Mouse (Mus musculus) liver, embryonic 14.5 days (tissue): ENCODE measurements around the gene Parvg. TPM values are rescaled to one million over a fixed set of nuclear protein-coding genes. Genes with fewer than 3 reads are reported as not detected.
A peak's percentile ranks its signal among the peaks of the same experiment; 100 is the strongest.

Experiments used
- ATAC-seq: fragments of 200-750 bp; cut with Nextera tagmentation; 2 replicates; pipeline ENCODE4 v1.8.0; 2017; ENCODE audit warnings: moderate number of reproducible peaks, mild to moderate bottlenecking, moderate library complexity; ENCODE audit not compliant: insufficient read depth
- DNase-seq, 3 experiments: peaks; one replicate each; pipeline ENCODE4 v3.0.0-alpha.2; 2012 to 2013; ENCODE audit warnings: low read depth in 3 of 3, low spot score in 3 of 3
- H3K27ac ChIP-seq: fragments of 300-500 bp; sonication (generic); 2 replicates; pipeline ENCODE4 v1.5.1; 2014; ENCODE audit warnings: moderate library complexity, mild to moderate bottlenecking, control low read depth, inconsistent platforms
- H3K27me3 ChIP-seq: fragments of 300-500 bp; sonication (generic); 2 replicates; pipeline ENCODE4 v1.6.1; 2014; ENCODE audit warnings: mild to moderate bottlenecking, low read length, moderate library complexity; ENCODE audit not compliant: control insufficient read depth, insufficient read depth
- H3K36me3 ChIP-seq: fragments of 300-500 bp; sonication (generic); replicated peaks from 2 replicates; pipeline ENCODE4 v1.6.1; 2014; ENCODE audit warnings: low read depth; ENCODE audit not compliant: control insufficient read depth, insufficient read depth
- H3K4me1 ChIP-seq, 2 experiments: fragments of 200-500 bp in 1 of 2; fragments of 300-500 bp in 1 of 2; sonication (generic) in 1 of 2; replicated peaks; 2 replicates each; pipeline ENCODE4 v1.6.1; 2012 to 2014; ENCODE audit warnings: antibody characterized with exemption in 1 of 2, inconsistent platforms in 1 of 2, low read length in 1 of 2; ENCODE audit not compliant: control insufficient read depth in 2 of 2, insufficient read depth in 2 of 2
- H3K4me2 ChIP-seq: fragments of 300-500 bp; sonication (generic); 2 replicates; pipeline ENCODE4 v1.6.1; 2014; ENCODE audit warnings: low read depth, mild to moderate bottlenecking, control low read depth, moderate library complexity
- H3K4me3 ChIP-seq, 2 experiments: fragments of 200-500 bp in 1 of 2; fragments of 300-500 bp in 1 of 2; sonication (generic) in 1 of 2; 2 replicates each; pipeline ENCODE4 v1.5.1; 2012 to 2014; ENCODE audit warnings: low read depth in 2 of 2, low read length in 2 of 2, mild to moderate bottlenecking in 2 of 2, control low read depth in 1 of 2, inconsistent platforms in 1 of 2, moderate library complexity in 1 of 2; ENCODE audit not compliant: insufficient read depth in 1 of 2
- H3K9ac ChIP-seq: fragments of 300-500 bp; sonication (generic); replicated peaks from 2 replicates; pipeline ENCODE4 v1.6.1; 2014; ENCODE audit warnings: mild to moderate bottlenecking, control low read depth, moderate library complexity
- H3K9me3 ChIP-seq: fragments of 300-500 bp; sonication (generic); 2 replicates; pipeline ENCODE4 v1.6.1; 2016; ENCODE audit warnings: low read length, mixed read lengths; ENCODE audit not compliant: control insufficient read depth
- CTCF ChIP-seq: IDR thresholded peaks from 2 replicates; pipeline ENCODE4 v1.5.1; 2016; ENCODE audit warnings: antibody characterized with exemption, low read depth, control low read depth
- EP300 ChIP-seq: IDR thresholded peaks from 2 replicates; pipeline ENCODE4 v1.6.1; 2016; ENCODE audit warnings: antibody characterized with exemption, low read depth
- WGBS: fragments of 180-500 bp; shearing (Covaris S2); extraction: QIAGEN DNeasy Blood & Tissue Kit; methylation state at CpG from one replicate; pipeline ENCODE4 v1.1.7; 2014; ENCODE audit not compliant: insufficient replicate concordance; 5-methylcytosine and 5-hydroxymethylcytosine counted together
- polyA plus RNA-seq, 2 experiments: library from polyadenylated mRNA; depleted of rRNA in 1 of 2; stranded (reverse) in 1 of 2; unstranded in 1 of 2; fragments of >200 nt; fragmentation: Nextera tagmentation in 1 of 2; extraction: Ambion mirVana in 1 of 2; gene quantifications; 2 replicates each; pipeline versions ENCODE4 v1.2.1 to v1.2.3; 2012 to 2014

Parvg gene
- polyA plus RNA-seq, 2 experiments, result 7.6 to 8.3 TPM

- peak in 1 of 3 experiments; percentile 30 for DNase-seq
These were observed 10.3 kb upstream of the Parvg start for GRCm38 (mm10) chr15:84313566-84313878.

GRCm38 (mm10) chr15:84314420-84315080 is 9.3 kb upstream of the Parvg start:
- Histone ChIP-seq H3K4me3 (no peak overlapping the region), H3K27ac (no peak overlapping the region), H3K27me3 (no peaks in the 10 kb centered on the region), H3K4me1 (peaks cover 30 to 33% of the 10 kb centered on the region in 2 experiments), H3K9ac (no peak overlapping the region), H3K9me3 (no peaks in the 10 kb centered on the region), H3K4me2 (no peak overlapping the region), H3K36me3 (no peaks in the 10 kb centered on the region)
- TF ChIP-seq CTCF, result no peak
- no peak for TF ChIP-seq EP300
- 45% methylated on average over 18 of the region's 18 CpGs for WGBS
- DNase-seq, result no peak
- ATAC-seq, result no peak

More at GRCm38 (mm10) chr15:84313566-84313878, 10.3 kb upstream of the Parvg start:
- Histone ChIP-seq H3K9ac (no peak overlapping the region), H3K4me2 (no peak overlapping the region), H3K9me3 (no peaks in the 10 kb centered on the region), H3K27me3 (no peaks in the 10 kb centered on the region), H3K36me3 (no peaks in the 10 kb centered on the region), H3K4me1 (peaks cover 30 to 33% of the 10 kb centered on the region in 2 experiments), H3K27ac (no peak overlapping the region), H3K4me3 (no peak overlapping the region)
- ATAC-seq, result peak; percentile 27; the same call in 1 of the 2 replicates
- WGBS, result 24% methylated on average over 9 of the region's 9 CpGs
- TF ChIP-seq CTCF (no peak), EP300 (no peak)

GRCm38 (mm10) chr15:84315276-84316046 is 8.4 kb upstream of the Parvg start:
- Histone ChIP-seq H3K9me3 (no peaks in the 10 kb centered on the region), H3K9ac (no peak overlapping the region), H3K27me3 (no peaks in the 10 kb centered on the region), H3K36me3 (no peaks in the 10 kb centered on the region), H3K4me2 (no peak overlapping the region), H3K4me1 (peaks cover 26 to 29% of the 10 kb centered on the region in 2 experiments), H3K4me3 (no peak overlapping the region), H3K27ac (no peak overlapping the region)
- DNase-seq, result no peak
- TF ChIP-seq EP300 (no peak), CTCF (no peak)
- WGBS, result 55% methylated on average over 15 of the region's 15 CpGs
- no peak for ATAC-seq

- no peak overlapping the region for H3K4me3 ChIP-seq
- TF ChIP-seq EP300 (no peak), CTCF (no peak)
- WGBS, result 61% methylated on average over 4 of the region's 4 CpGs
- H3K27me3 ChIP-seq, result no peaks in the 10 kb centered on the region
- H3K4me2 ChIP-seq, result no peak overlapping the region
- H3K4me1 ChIP-seq, result no peaks in the 10 kb centered on the region
- no peak overlapping the region for H3K27ac ChIP-seq
- H3K36me3 ChIP-seq, result no peaks in the 10 kb centered on the region
- H3K9ac ChIP-seq, result no peak overlapping the region
- H3K9me3 ChIP-seq, result no peaks in the 10 kb centered on the region
- DNase-seq, result no peak
- no peak for ATAC-seq
These were observed 4.4 kb upstream of the Parvg start for GRCm38 (mm10) chr15:84319393-84319792.

- Histone ChIP-seq H3K27me3 (no peaks in the 10 kb centered on the region), H3K4me2 (no peak overlapping the region), H3K9me3 (no peaks in the 10 kb centered on the region), H3K36me3 (no peaks in the 10 kb centered on the region), H3K27ac (no peak overlapping the region), H3K9ac (no peak overlapping the region), H3K4me1 (0 out of 4 replicates have a peak, but pooled peaks cover 0 to 2% of the 10 kb centered on the region in 2 experiments), H3K4me3 (no peak overlapping the region)
- WGBS, result 43% methylated on average over 8 of the region's 8 CpGs
- no peak for ATAC-seq
- no peak for TF ChIP-seq CTCF
- no peak for TF ChIP-seq EP300
- no peak for DNase-seq
These were observed 2.2 kb upstream of the Parvg start for GRCm38 (mm10) chr15:84321544-84322174.
